Mouse (Mus musculus) heart, embryonic 16.5 days (tissue): ENCODE measurements at regions not wholly inside any gene's neighbourhood (a gene's known extent, or its start where the extent isn't known, plus 50 kb on each side); places are given as distances from the start of the nearest gene placed in this dataset.
"Not testable (repeated sequence)": the region's sequence is repeated elsewhere in the genome, so short reads cannot be mapped to it uniquely, and the experiment has no call there.

Experiments used
- ATAC-seq: fragments of 200-750 bp; cut with Nextera tagmentation; replicated peaks from 2 replicates; pipeline ENCODE4 v1.8.0; 2017; ENCODE audit warnings: moderate number of reproducible peaks; ENCODE audit not compliant: insufficient read depth, low FRiP score; ENCODE audit errors: extremely low read depth
- H3K27ac ChIP-seq: fragments of 300-500 bp; sonication (generic); 2 replicates; pipeline ENCODE4 v1.5.1; 2014; ENCODE audit warnings: mild to moderate bottlenecking, low read length, control low read depth, moderate library complexity
- H3K27me3 ChIP-seq: fragments of 300-500 bp; sonication (generic); 2 replicates; pipeline ENCODE4 v1.6.1; 2014; ENCODE audit warnings: low read length, mixed read lengths; ENCODE audit not compliant: control insufficient read depth, insufficient read depth
- H3K36me3 ChIP-seq: fragments of 300-500 bp; sonication (generic); 2 replicates; pipeline ENCODE4 v1.6.1; 2014; ENCODE audit not compliant: control insufficient read depth, insufficient read depth
- H3K4me1 ChIP-seq: fragments of 300-500 bp; sonication (generic); 2 replicates; pipeline ENCODE4 v1.6.1; 2014; ENCODE audit warnings: low read length, mixed read lengths; ENCODE audit not compliant: control insufficient read depth, insufficient read depth
- H3K4me2 ChIP-seq: fragments of 300-500 bp; sonication (generic); 2 replicates; pipeline ENCODE4 v1.6.1; 2014; ENCODE audit warnings: low read depth, mild to moderate bottlenecking, control low read depth, low read length
- H3K4me3 ChIP-seq: fragments of 300-500 bp; sonication (generic); 2 replicates; pipeline ENCODE4 v1.5.1; 2014; ENCODE audit warnings: mild to moderate bottlenecking, control low read depth, low read length
- H3K9ac ChIP-seq: fragments of 300-500 bp; sonication (generic); 2 replicates; pipeline ENCODE4 v1.6.1; 2014; ENCODE audit warnings: low read length, control low read depth
- H3K9me3 ChIP-seq: fragments of 300-500 bp; sonication (generic); replicated peaks from 2 replicates; pipeline ENCODE4 v1.6.1; 2016; ENCODE audit warnings: low read length; ENCODE audit not compliant: control insufficient read depth
- WGBS: fragments of 180-500 bp; shearing (Covaris S2); extraction: QIAGEN DNeasy Blood & Tissue Kit; methylation state at CpG from one replicate; pipeline ENCODE4 v1.1.7; 2014; 5-methylcytosine and 5-hydroxymethylcytosine counted together

GRCm38 (mm10) chr14:102793753-102794152, 188.7 kb downstream of the Kctd12 start:
- no peaks in the 10 kb centered on the region for H3K27me3 ChIP-seq
- no peaks in the 10 kb centered on the region for H3K36me3 ChIP-seq
- H3K4me2 ChIP-seq = no peak overlapping the region
- ATAC-seq = no peak
- no peaks in the 10 kb centered on the region for H3K9me3 ChIP-seq
- 82% methylated on average over 7 of the region's 7 CpGs for WGBS
- no peak overlapping the region for H3K4me3 ChIP-seq
- H3K27ac ChIP-seq = no peak overlapping the region
- H3K9ac ChIP-seq = no peak overlapping the region
- no peaks in the 10 kb centered on the region for H3K4me1 ChIP-seq

GRCm38 (mm10) chr14:102790916-102791315, 191.5 kb downstream of the Kctd12 start:
- H3K27me3 ChIP-seq = no peaks in the 10 kb centered on the region
- H3K27ac ChIP-seq = no peak overlapping the region
- no peak for ATAC-seq
- no peaks in the 10 kb centered on the region for H3K36me3 ChIP-seq
- no peaks in the 10 kb centered on the region for H3K9me3 ChIP-seq
- H3K4me2 ChIP-seq = no peak overlapping the region
- no peaks in the 10 kb centered on the region for H3K4me1 ChIP-seq
- no peak overlapping the region for H3K4me3 ChIP-seq
- H3K9ac ChIP-seq = no peak overlapping the region
- WGBS = 66% methylated on average over 3 of the region's 3 CpGs

- H3K4me1 ChIP-seq = no peaks in the 10 kb centered on the region
- H3K9me3 ChIP-seq = no peaks in the 10 kb centered on the region
- no peak overlapping the region for H3K27ac ChIP-seq
- H3K4me3 ChIP-seq = no peak overlapping the region
- no peak overlapping the region for H3K9ac ChIP-seq
- H3K36me3 ChIP-seq = no peaks in the 10 kb centered on the region
- H3K4me2 ChIP-seq = no peak overlapping the region
- no peak for ATAC-seq
- no peaks in the 10 kb centered on the region for H3K27me3 ChIP-seq
Measured at GRCm38 (mm10) chr14:102782227-102782626, 200.2 kb downstream of the Kctd12 start.

- Histone ChIP-seq H3K36me3 (no peaks in the 10 kb centered on the region), H3K4me3 (no peak overlapping the region), H3K9ac (no peak overlapping the region), H3K4me2 (no peak overlapping the region), H3K4me1 (no peaks in the 10 kb centered on the region), H3K27ac (no peak overlapping the region), H3K27me3 (no peaks in the 10 kb centered on the region), H3K9me3 (no peaks in the 10 kb centered on the region)
- no peak for ATAC-seq
- 58% methylated on average over 3 of the region's 3 CpGs for WGBS
Measured at GRCm38 (mm10) chr14:102769716-102770115, 212.7 kb downstream of the Kctd12 start.

- H3K4me3 ChIP-seq = no peak overlapping the region
- H3K36me3 ChIP-seq = no peaks in the 10 kb centered on the region
- H3K9me3 ChIP-seq = no peaks in the 10 kb centered on the region
- ATAC-seq = no peak
- H3K27me3 ChIP-seq = no peaks in the 10 kb centered on the region
- no peak overlapping the region for H3K4me2 ChIP-seq
- H3K9ac ChIP-seq = no peak overlapping the region
- peaks cover 6% of the 10 kb centered on the region for H3K4me1 ChIP-seq
- H3K27ac ChIP-seq = no peak overlapping the region
- WGBS = 41% methylated on average over 1 of the region's 1 CpGs
Measured at GRCm38 (mm10) chr14:102748687-102749086, 233.8 kb downstream of the Kctd12 start.

GRCm38 (mm10) chr14:102742331-102742730, 240.1 kb downstream of the Kctd12 start:
- 83% methylated on average over 8 of the region's 8 CpGs for WGBS
- H3K9me3 ChIP-seq = no peaks in the 10 kb centered on the region

GRCm38 (mm10) chr14:102736656-102737055, 245.8 kb downstream of the Kctd12 start:
- H3K4me2 ChIP-seq = no peak overlapping the region
- 82% methylated on average over 2 of the region's 2 CpGs for WGBS

More at GRCm38 (mm10) chr14:102742331-102742730, 240.1 kb downstream of the Kctd12 start:
- Histone ChIP-seq H3K9ac (no peak overlapping the region), H3K36me3 (no peaks in the 10 kb centered on the region), H3K4me1 (no peaks in the 10 kb centered on the region), H3K4me2 (no peak overlapping the region), H3K4me3 (no peak overlapping the region), H3K27ac (no peak overlapping the region), H3K27me3 (no peaks in the 10 kb centered on the region)
- ATAC-seq = no peak

GRCm38 (mm10) chr14:102733718-102734117, 248.7 kb downstream of the Kctd12 start:
- ATAC-seq = not testable (repeated sequence)

More at GRCm38 (mm10) chr14:102736656-102737055, 245.8 kb downstream of the Kctd12 start:
- ATAC-seq = no peak
- Histone ChIP-seq H3K9me3 (no peaks in the 10 kb centered on the region), H3K36me3 (no peaks in the 10 kb centered on the region), H3K27me3 (no peaks in the 10 kb centered on the region), H3K9ac (no peak overlapping the region), H3K4me1 (no peaks in the 10 kb centered on the region), H3K27ac (no peak overlapping the region), H3K4me3 (no peak overlapping the region)

GRCm38 (mm10) chr14:102731746-102732145, 250.7 kb downstream of the Kctd12 start:
- ATAC-seq = no peak
- Histone ChIP-seq H3K4me3 (no peak overlapping the region), H3K9me3 (no peaks in the 10 kb centered on the region), H3K4me1 (no peaks in the 10 kb centered on the region), H3K27me3 (no peaks in the 10 kb centered on the region), H3K36me3 (no peaks in the 10 kb centered on the region), H3K4me2 (no peak overlapping the region), H3K9ac (no peak overlapping the region), H3K27ac (no peak overlapping the region)
- whole genome bisulfite sequencing = 78% methylated on average over 5 of the region's 5 CpGs

More at GRCm38 (mm10) chr14:102733718-102734117, 248.7 kb downstream of the Kctd12 start:
- not testable (repeated sequence) for H3K36me3 ChIP-seq, H3K27me3 ChIP-seq, H3K9me3 ChIP-seq, H3K4me3 ChIP-seq, H3K27ac ChIP-seq, H3K4me2 ChIP-seq, H3K4me1 ChIP-seq, H3K9ac ChIP-seq
- 81% methylated on average over 4 of the region's 4 CpGs for WGBS

- Histone ChIP-seq H3K4me2 (no peak overlapping the region), H3K9ac (no peak overlapping the region), H3K4me3 (no peak overlapping the region), H3K9me3 (no peaks in the 10 kb centered on the region), H3K27ac (no peak overlapping the region), H3K27me3 (no peaks in the 10 kb centered on the region), H3K4me1 (no peaks in the 10 kb centered on the region), H3K36me3 (no peaks in the 10 kb centered on the region)
- no peak for ATAC-seq
- WGBS = 53% methylated on average over 2 of the region's 2 CpGs
Measured at GRCm38 (mm10) chr14:102722633-102723032, 259.8 kb downstream of the Kctd12 start.
